10 mouse cellular contexts compared by ENCODE assay signal in the genomic region with DNA sequence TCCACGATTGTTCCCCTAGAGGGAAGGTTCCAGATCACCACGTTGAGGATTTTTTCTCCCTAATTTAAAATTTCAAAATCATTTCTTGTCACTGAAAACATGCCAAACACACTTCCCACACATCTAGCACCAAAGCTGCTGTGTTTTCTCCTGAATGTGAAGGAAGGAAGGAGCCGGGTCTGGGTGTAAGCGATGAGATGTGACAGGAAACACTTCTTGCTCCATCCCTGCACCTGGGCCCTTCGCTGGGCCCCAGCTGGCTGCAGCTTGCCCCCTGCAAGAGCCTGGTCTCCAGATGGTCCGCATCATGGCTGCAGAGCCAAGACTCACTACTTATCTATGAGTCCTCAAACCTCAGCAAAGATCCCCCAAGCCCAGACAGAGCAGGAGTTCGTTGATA.
DNase-seq lines count a peak whose midpoint lies in the region; ATAC-seq lines count a peak whose summit lies in the region.
"Had no signal": no experiment of that assay in that cellular context is flagged by ENCODE, and none has a peak within 500 bp of the region (broad histone marks: within the 10 kb centered on the region; RNA-seq: fewer than 3 reads in every experiment).

No protein-coding gene starts in this region.

- peaks cover 34% of the 10 kb centered on the region for H3K4me1 ChIP-seq in kidney, embryonic 15.5 days
- peaks cover 30% of the 10 kb centered on the region for H3K4me1 ChIP-seq in midbrain, embryonic 15.5 days

- WGBS in kidney, embryonic 15.5 days = 48% methylated on average over 7 of the region's 7 CpGs
- 71% methylated on average over 7 of the region's 7 CpGs for WGBS in midbrain, embryonic 15.5 days

- peak overlapping the region; percentile 78; the same call in 1 of the 2 replicates for H3K27ac ChIP-seq in kidney, embryonic 15.5 days
- peak overlapping the region; percentile 69 for H3K27ac ChIP-seq in midbrain, embryonic 15.5 days
- H3K27ac ChIP-seq: macrophage had no signal

- no peaks in the 10 kb centered on the region for H3K27me3 ChIP-seq in kidney, embryonic 15.5 days
- H3K27me3 ChIP-seq in midbrain, embryonic 15.5 days (replicated peaks) = no peaks in the 10 kb centered on the region

- H3K36me3 ChIP-seq in kidney, embryonic 15.5 days = no peaks in the 10 kb centered on the region
- H3K36me3 ChIP-seq in midbrain, embryonic 15.5 days (replicated peaks) = no peaks in the 10 kb centered on the region
- H3K36me3 ChIP-seq: G1E had no signal

- DNase-seq in kidney, postnatal 36 days = no peak
- peak; percentile 45 for DNase-seq in heart, adult 8-10 months (ENCODE audit: low spot score)
- peak; percentile 40 to 61 for DNase-seq in layer of hippocampus, postnatal 14 days (ENCODE audit: low spot score in 2 of 2)
- no peak for DNase-seq in urinary bladder, postnatal 36 days (ENCODE audit: low spot score in 2 of 2)
- DNase-seq in spleen, postnatal 36 days (ENCODE audit: low spot score in 2 of 2) = no peak
- DNase-seq in yolk sac, embryonic 10.5 days (ENCODE audit: low spot score) = no peak

- no peak for ATAC-seq in kidney, embryonic 15.5 days (replicated peaks; ENCODE audit: low FRiP score)
- ATAC-seq in midbrain, embryonic 15.5 days (replicated peaks) = no peak

- no peak overlapping the region for H3K9ac ChIP-seq in kidney, embryonic 15.5 days
- no peak overlapping the region for H3K9ac ChIP-seq in midbrain, embryonic 15.5 days

- H3K4me3 ChIP-seq in kidney, embryonic 15.5 days (replicated peaks) = no peak overlapping the region
- H3K4me3 ChIP-seq in midbrain, embryonic 15.5 days = no peak overlapping the region

- peak overlapping the region; percentile 35; the same call in 1 of the 2 replicates for H3K4me2 ChIP-seq in kidney, embryonic 15.5 days
- H3K4me2 ChIP-seq in midbrain, embryonic 15.5 days = no peak overlapping the region

- H3K9me3 ChIP-seq in kidney, embryonic 15.5 days (replicated peaks) = no peaks in the 10 kb centered on the region
- no peaks in the 10 kb centered on the region for H3K9me3 ChIP-seq in midbrain, embryonic 15.5 days
- H3K9me3 ChIP-seq: G1E had no signal

Comparison
In these comparisons a context has a peak if more than half of its experiments do, and no peak if none do; other contexts are left out.
1. DNase-seq: peak in heart, adult 8-10 months (single experiment) and layer of hippocampus, postnatal 14 days (2 of 2); none in kidney, postnatal 36 days (0 of 2), urinary bladder, postnatal 36 days (0 of 2), spleen, postnatal 36 days (0 of 2) and yolk sac, embryonic 10.5 days (single experiment).